Mouse (Mus musculus): Measurements from ENCODE around the gene Rrp7a. TPM values are rescaled to one million over a fixed set of nuclear protein-coding genes. Genes with fewer than 3 reads are reported as not detected.
A peak's percentile ranks its signal among the peaks of the same experiment; 100 is the strongest.

The Rrp7a gene
- total and polyA plus RNA-seq, 3 experiments = 34.0 to 126 (median 73.2) TPM

DNA sequence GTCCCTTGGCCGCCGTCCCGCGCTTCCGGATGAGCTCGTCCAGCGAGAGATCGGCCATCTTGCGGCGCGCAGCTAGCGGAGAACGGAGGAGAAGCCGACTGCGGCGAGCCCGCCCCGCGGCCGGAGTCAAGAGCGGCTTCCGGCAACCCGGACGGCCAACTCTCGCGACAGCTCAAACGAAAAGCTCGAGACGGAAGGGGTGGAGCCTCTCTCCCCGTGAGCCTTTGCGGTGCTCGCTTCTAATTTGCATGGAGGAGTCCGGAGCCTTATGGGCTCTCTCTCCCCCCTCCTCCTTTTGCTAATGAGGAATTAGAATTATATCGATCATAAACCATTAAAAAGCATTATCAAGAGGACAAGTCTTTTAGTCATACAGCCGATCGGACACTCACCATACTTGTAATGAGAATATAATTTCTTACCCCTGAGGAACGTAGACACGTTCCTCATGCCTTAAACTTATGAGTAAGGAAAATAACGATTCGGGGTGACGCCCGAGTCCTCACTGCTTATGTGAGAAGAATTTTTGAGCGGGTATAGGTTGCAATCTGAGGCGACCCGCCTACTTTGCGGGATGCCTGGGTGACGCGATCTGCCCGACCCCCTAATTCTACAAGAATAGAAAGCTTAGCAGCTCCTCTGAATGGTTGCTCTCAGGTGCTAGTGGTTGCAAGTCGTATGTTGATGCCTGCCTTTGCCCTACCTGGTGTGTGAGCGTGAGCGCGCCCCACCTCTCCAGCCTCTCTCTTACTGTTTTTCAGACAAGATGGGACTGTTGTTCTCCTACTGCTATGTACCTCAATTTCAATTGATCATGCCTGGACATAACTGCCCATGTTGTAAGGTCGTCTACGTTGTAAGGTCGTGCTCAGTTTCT, 26.8 kb upstream of the Rrp7a start, which contains the start of gene Poldip3:
Poldip3 (minus strand) TSS at position 189 of the 877 bp plus-strand sequence.
- DNase-seq (ENCODE audit: low spot score) (peak; percentile 83), ATAC-seq (ENCODE audit: extremely low read depth, insufficient number of reproducible peaks, low FRiP score, poor library complexity, severe bottlenecking) (peak; percentile 91)
- H3K4me1 ChIP-seq (ENCODE audit: insufficient read depth, low read depth, low read length) = peaks cover 51% of the 10 kb centered on the region
- no peak for TF ChIP-seq CTCF (IDR thresholded peaks at IDR 0.05; ENCODE audit: low read depth, low read length)
- peak; percentile 99 for TF ChIP-seq POLR2AphosphoS5 (IDR thresholded peaks at IDR 0.05; ENCODE audit: insufficient replicate concordance, low read depth, low read length)
- H3K27me3 ChIP-seq (ENCODE audit: insufficient read depth, low read length) = no peaks in the 10 kb centered on the region
- peaks cover 64% of the 10 kb centered on the region for H3K36me3 ChIP-seq (replicated peaks)
- H3K4me3 ChIP-seq (ENCODE audit: low read depth, low read length) = peak within 1 kb of the TSS; percentile 82
- H3K9me3 ChIP-seq (replicated peaks) = no peaks in the 10 kb centered on the region

DNA sequence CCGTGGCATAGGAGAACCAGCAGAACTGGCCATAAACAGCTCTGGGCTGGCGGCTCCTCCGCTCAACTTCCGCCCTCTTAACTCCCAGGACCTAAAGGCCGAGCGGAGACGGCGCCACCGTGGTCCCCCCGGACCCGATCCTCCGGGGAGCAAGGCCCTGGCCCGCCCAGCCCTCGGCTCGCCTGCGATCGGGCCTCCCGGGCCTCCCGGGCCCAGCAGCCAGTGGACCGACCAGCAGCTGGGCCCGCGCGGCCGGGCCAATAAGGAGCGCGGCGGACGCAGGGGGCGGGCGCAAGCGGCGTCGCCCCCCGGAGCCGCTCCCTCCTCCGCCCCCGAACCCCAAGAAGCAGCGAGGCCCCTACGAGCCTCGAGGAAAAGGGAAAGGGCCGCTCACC, 26.2 kb upstream of the Rrp7a start:
- H3K4me1 ChIP-seq (ENCODE audit: insufficient read depth, low read depth, low read length) = peaks cover 52% of the 10 kb centered on the region
- peak overlapping the region; percentile 82 for H3K4me3 ChIP-seq (ENCODE audit: low read depth, low read length)
- peaks cover 65% of the 10 kb centered on the region for H3K36me3 ChIP-seq (replicated peaks)
- H3K9me3 ChIP-seq (replicated peaks) = no peaks in the 10 kb centered on the region
- ATAC-seq (ENCODE audit: extremely low read depth, insufficient number of reproducible peaks, low FRiP score, poor library complexity, severe bottlenecking) = no peak
- no peak for DNase-seq (ENCODE audit: low spot score)
- TF ChIP-seq TAL1 (conservative IDR thresholded peaks at IDR 0.05; ENCODE audit: low read depth, low read length) = no peak
- no peak for TF ChIP-seq CTCF (IDR thresholded peaks at IDR 0.05; ENCODE audit: low read depth, low read length)
- no peak for TF ChIP-seq POLR2AphosphoS5 (IDR thresholded peaks at IDR 0.05; ENCODE audit: insufficient replicate concordance, low read depth, low read length)
- no peak for TF ChIP-seq GATA2 (IDR thresholded peaks at IDR 0.05; ENCODE audit: borderline replicate concordance, low read depth, low read length)
- no peak for TF ChIP-seq GATA1 (IDR thresholded peaks at IDR 0.05; ENCODE audit: borderline replicate concordance, low read length)
- H3K27me3 ChIP-seq (ENCODE audit: insufficient read depth, low read length) = no peaks in the 10 kb centered on the region

DNA sequence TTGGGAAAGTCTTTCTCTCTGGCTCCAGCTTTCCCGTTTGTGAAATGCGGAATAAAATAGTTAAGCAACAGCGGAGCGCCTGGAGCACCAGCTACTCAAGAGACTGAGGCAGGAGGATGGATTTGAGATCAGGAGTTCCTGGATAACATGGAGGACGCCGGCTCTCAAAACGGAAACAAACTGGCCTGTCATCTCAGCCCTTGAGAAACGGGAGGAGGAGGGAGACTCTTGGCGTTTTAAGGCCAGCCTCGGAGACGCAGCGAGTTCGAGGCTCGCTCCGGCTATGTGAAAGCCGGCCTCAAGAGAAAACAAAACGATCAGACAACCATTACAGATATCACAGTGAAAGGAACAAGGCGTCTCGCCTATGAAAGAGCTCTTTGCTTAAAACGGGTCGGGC, 25.8 kb upstream of the Rrp7a start:
- ATAC-seq (ENCODE audit: extremely low read depth, insufficient number of reproducible peaks, low FRiP score, poor library complexity, severe bottlenecking) (no peak), DNase-seq (ENCODE audit: low spot score) (no peak)
- H3K4me1 ChIP-seq (ENCODE audit: insufficient read depth, low read depth, low read length) = peaks cover 52% of the 10 kb centered on the region
- peaks cover 65% of the 10 kb centered on the region for H3K36me3 ChIP-seq (replicated peaks)
- TF ChIP-seq TAL1 (conservative IDR thresholded peaks at IDR 0.05; ENCODE audit: low read depth, low read length) = no peak
- TF ChIP-seq GATA1 (IDR thresholded peaks at IDR 0.05; ENCODE audit: borderline replicate concordance, low read length) = no peak
- no peak for TF ChIP-seq GATA2 (IDR thresholded peaks at IDR 0.05; ENCODE audit: borderline replicate concordance, low read depth, low read length)
- TF ChIP-seq CTCF (IDR thresholded peaks at IDR 0.05; ENCODE audit: low read depth, low read length) = no peak
- no peak for TF ChIP-seq POLR2AphosphoS5 (IDR thresholded peaks at IDR 0.05; ENCODE audit: insufficient replicate concordance, low read depth, low read length)
- H3K9me3 ChIP-seq (replicated peaks) = no peaks in the 10 kb centered on the region
- H3K4me3 ChIP-seq (ENCODE audit: low read depth, low read length) = peak overlapping the region; percentile 82
- H3K27me3 ChIP-seq (ENCODE audit: insufficient read depth, low read length) = no peaks in the 10 kb centered on the region

DNA sequence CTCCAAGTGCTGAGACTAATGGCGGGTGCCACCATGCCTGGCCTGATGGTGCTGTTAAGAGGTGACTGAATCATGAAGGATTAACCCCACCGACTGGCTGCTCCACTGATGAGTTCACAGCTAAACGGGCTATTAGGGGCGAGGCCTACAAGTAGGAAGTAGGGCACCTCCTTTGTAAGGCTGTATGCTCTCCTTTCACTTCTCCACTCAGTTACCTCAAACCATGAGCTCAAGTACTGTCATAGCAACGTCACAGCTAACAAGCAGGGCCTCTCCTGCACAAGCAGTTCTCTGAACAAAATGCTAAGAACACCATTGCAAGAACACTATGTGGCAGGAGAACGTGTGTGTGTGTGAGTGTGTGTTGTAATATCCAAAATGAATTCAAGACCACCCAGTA, 22.9 kb upstream of the Rrp7a start:
- H3K36me3 ChIP-seq (replicated peaks) = peaks cover 75% of the 10 kb centered on the region
- peaks cover 71% of the 10 kb centered on the region for H3K4me1 ChIP-seq (ENCODE audit: insufficient read depth, low read depth, low read length)
- no peaks in the 10 kb centered on the region for H3K27me3 ChIP-seq (ENCODE audit: insufficient read depth, low read length)
- H3K9me3 ChIP-seq (replicated peaks) = no peaks in the 10 kb centered on the region
- no peak overlapping the region; the same call in 1 of the 2 replicates for H3K4me3 ChIP-seq (ENCODE audit: low read depth, low read length)
- DNase-seq (ENCODE audit: low spot score) (no peak), ATAC-seq (ENCODE audit: extremely low read depth, insufficient number of reproducible peaks, low FRiP score, poor library complexity, severe bottlenecking) (no peak)
- TF ChIP-seq CTCF (IDR thresholded peaks at IDR 0.05; ENCODE audit: low read depth, low read length) = no peak

DNA sequence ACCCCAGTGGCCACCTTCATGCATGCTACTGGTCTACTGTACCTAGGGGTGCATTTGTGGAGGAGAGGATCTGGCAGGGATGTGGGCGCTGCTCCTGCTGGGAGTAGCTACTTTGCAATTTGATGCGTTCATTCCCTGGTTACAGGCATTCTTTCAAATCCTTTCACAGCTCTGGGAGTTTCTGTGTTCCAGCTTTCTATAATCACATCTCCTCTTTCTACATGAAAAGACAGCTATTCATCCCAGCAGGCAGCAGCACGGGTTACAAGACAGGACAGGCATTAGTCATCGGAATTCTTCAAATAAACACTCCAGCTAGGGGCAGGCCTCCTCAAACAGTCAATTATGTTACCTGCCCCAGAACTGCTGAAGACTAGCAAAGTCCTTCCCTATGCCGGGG, 20.3 kb upstream of the Rrp7a start:
- Histone ChIP-seq H3K4me1 (ENCODE audit: insufficient read depth, low read depth, low read length) (peaks cover 66% of the 10 kb centered on the region), H3K9me3 (replicated peaks) (no peaks in the 10 kb centered on the region), H3K4me3 (ENCODE audit: low read depth, low read length) (no peak overlapping the region), H3K36me3 (replicated peaks) (peaks cover 90% of the 10 kb centered on the region), H3K27me3 (ENCODE audit: insufficient read depth, low read length) (no peaks in the 10 kb centered on the region)
- TF ChIP-seq TAL1 (conservative IDR thresholded peaks at IDR 0.05; ENCODE audit: low read depth, low read length) (no peak), POLR2AphosphoS5 (IDR thresholded peaks at IDR 0.05; ENCODE audit: insufficient replicate concordance, low read depth, low read length) (no peak), GATA2 (IDR thresholded peaks at IDR 0.05; ENCODE audit: borderline replicate concordance, low read depth, low read length) (no peak), GATA1 (IDR thresholded peaks at IDR 0.05; ENCODE audit: borderline replicate concordance, low read length) (no peak)
- no peak for DNase-seq (ENCODE audit: low spot score)
- ATAC-seq (ENCODE audit: extremely low read depth, insufficient number of reproducible peaks, low FRiP score, poor library complexity, severe bottlenecking) = no peak

DNA sequence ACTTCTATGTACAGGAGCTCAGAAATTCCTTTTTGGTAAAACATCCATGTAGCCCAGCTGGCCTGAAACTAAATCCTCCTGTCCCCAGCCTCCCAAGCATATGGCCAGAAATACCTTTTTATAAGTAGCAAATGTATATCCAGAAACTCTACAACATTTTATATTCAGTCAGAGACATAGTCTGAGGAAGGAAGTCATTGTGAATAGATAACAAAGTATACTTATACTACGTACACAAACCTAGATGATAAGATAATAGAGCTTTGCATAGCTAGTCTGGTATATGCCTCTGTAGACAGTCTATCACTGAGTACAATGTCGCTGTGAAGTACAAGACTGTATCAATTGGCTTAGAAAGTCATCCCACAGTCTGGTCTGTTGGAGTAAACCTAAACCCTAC, 13.1 kb upstream of the Rrp7a start:
- TF ChIP-seq CTCF (IDR thresholded peaks at IDR 0.05; ENCODE audit: low read depth, low read length) = no peak
- TF ChIP-seq GATA1 (IDR thresholded peaks at IDR 0.05; ENCODE audit: borderline replicate concordance, low read length) = no peak
- TF ChIP-seq GATA2 (IDR thresholded peaks at IDR 0.05; ENCODE audit: borderline replicate concordance, low read depth, low read length) = no peak
- TF ChIP-seq TAL1 (conservative IDR thresholded peaks at IDR 0.05; ENCODE audit: low read depth, low read length) = no peak
- no peak for TF ChIP-seq POLR2AphosphoS5 (IDR thresholded peaks at IDR 0.05; ENCODE audit: insufficient replicate concordance, low read depth, low read length)
- DNase-seq (ENCODE audit: low spot score) = no peak
- no peak overlapping the region for H3K4me3 ChIP-seq (ENCODE audit: low read depth, low read length)
- H3K36me3 ChIP-seq (replicated peaks) = peaks cover 92% of the 10 kb centered on the region
- no peak for ATAC-seq (ENCODE audit: extremely low read depth, insufficient number of reproducible peaks, low FRiP score, poor library complexity, severe bottlenecking)
- H3K27me3 ChIP-seq (ENCODE audit: insufficient read depth, low read length) = no peaks in the 10 kb centered on the region
- no peaks in the 10 kb centered on the region for H3K9me3 ChIP-seq (replicated peaks)
- peaks cover 4% of the 10 kb centered on the region for H3K4me1 ChIP-seq (ENCODE audit: insufficient read depth, low read depth, low read length)
